Mouse (Mus musculus) spleen, adult 2 months (tissue): Measurements from ENCODE around the gene N4bp2. TPM values are rescaled to one million over a fixed set of nuclear protein-coding genes. Genes with fewer than 3 reads are reported as not detected.

Experiments used
- DNase-seq, 2 experiments: peaks; one replicate each; pipeline versions ENCODE4 v3.0.0 to v3.0.0-alpha.2; 2012 to 2021; ENCODE audit warnings: low spot score in 2 of 2, low read depth in 1 of 2
- H3K27ac ChIP-seq: fragments of 200-500 bp; 2 replicates; pipeline ENCODE4 v1.5.1; 2012; ENCODE audit warnings: low read length, inconsistent platforms; ENCODE audit not compliant: insufficient read depth
- H3K27me3 ChIP-seq: fragments of 200-500 bp; 2 replicates; pipeline ENCODE4 v1.6.1; 2012; ENCODE audit warnings: mild to moderate bottlenecking, moderate library complexity, low read length, inconsistent platforms; ENCODE audit not compliant: control insufficient read depth, insufficient read depth
- H3K36me3 ChIP-seq: fragments of 200-500 bp; 2 replicates; pipeline ENCODE4 v1.6.1; 2012; ENCODE audit warnings: mild to moderate bottlenecking, low read length, inconsistent platforms; ENCODE audit not compliant: control insufficient read depth, insufficient read depth
- H3K4me1 ChIP-seq: fragments of 200-500 bp; 2 replicates; pipeline ENCODE4 v1.6.1; 2011; ENCODE audit warnings: inconsistent platforms; ENCODE audit not compliant: control insufficient read depth, insufficient read depth, insufficient read length
- H3K4me3 ChIP-seq: fragments of 200-500 bp; 2 replicates; pipeline ENCODE4 v1.5.1; 2011; ENCODE audit warnings: mild to moderate bottlenecking, inconsistent platforms; ENCODE audit not compliant: insufficient read depth, insufficient read length; ENCODE audit errors: extremely low read depth
- CTCF ChIP-seq: fragments of 200-500 bp; IDR thresholded peaks from 2 replicates; pipeline ENCODE4 v1.5.1; 2011; ENCODE audit warnings: mild to moderate bottlenecking, inconsistent platforms; ENCODE audit not compliant: insufficient read depth, insufficient read length, insufficient replicate concordance; ENCODE audit errors: extremely low read depth
- POLR2A ChIP-seq: fragments of 200-500 bp; IDR thresholded peaks from 2 replicates; pipeline ENCODE4 v1.6.1; 2011; ENCODE audit warnings: low read depth, low read length, inconsistent platforms
- WGBS: fragments of 180-500 bp; shearing (Covaris S2); methylation state at CpG from one replicate; pipeline ENCODE4 v1.1.7; 2018; 5-methylcytosine and 5-hydroxymethylcytosine counted together
- polyA plus RNA-seq: library from polyadenylated mRNA; depleted of rRNA; stranded (reverse); fragments of >200 nt; gene quantifications from 2 replicates; pipeline ENCODE4 v1.2.3, GENCODE M21; 2012

N4bp2 gene
- polyA plus RNA-seq, 1 experiment = 7.3 TPM

DNA sequence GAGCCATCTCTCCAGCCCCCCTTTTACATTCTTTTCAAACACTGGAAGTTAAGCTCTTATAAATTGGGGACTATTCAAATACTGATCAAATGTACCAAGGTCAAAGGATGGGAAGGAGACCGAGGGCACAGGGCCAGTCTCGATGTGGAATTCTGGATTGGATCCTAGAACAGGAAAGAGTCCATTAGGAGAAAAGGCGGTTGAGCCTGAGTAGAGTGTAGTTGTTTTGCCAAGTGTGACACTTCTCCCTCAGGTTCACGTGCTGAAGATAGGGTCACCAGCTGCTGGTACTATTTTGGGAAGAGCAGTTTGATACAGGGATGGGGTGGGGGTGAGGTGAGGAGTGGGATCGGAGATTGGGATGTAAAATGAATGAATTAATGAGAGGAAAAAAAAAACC lies 7.5 kb upstream of the N4bp2 start:
- Histone ChIP-seq H3K36me3 (no peaks in the 10 kb centered on the region), H3K4me1 (no peaks in the 10 kb centered on the region), H3K4me3 (no peak overlapping the region), H3K27ac (no peak overlapping the region), H3K27me3 (no peaks in the 10 kb centered on the region)
- TF ChIP-seq CTCF (no peak), POLR2A (no peak)
- WGBS = 88% methylated on average over 5 of the region's 5 CpGs
- DNase-seq = no peak

DNA sequence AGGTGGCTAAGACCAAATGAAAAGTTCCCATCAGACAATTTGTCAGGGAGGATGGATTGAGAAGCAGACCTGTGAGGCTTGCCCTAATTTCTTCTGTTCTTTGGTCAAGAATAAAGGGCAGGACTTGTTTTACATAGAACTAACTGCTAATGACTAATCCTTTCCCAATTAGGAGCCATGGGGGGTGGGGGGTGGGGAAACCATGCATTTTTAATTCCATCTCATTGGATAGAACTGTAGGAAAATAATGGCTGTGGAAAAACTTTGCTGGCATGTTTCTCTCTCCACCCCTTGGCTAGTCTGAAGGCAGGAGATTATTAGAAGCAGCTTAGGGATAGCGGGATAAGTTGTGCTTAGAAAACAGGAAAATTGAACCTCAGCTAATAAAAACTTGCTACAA lies 6.2 kb upstream of the N4bp2 start:
- TF ChIP-seq POLR2A (no peak), CTCF (no peak)
- no peaks in the 10 kb centered on the region for H3K36me3 ChIP-seq
- no peak overlapping the region for H3K4me3 ChIP-seq
- no peaks in the 10 kb centered on the region for H3K4me1 ChIP-seq
- 98% methylated on average over 1 of the region's 1 CpGs for WGBS
- H3K27me3 ChIP-seq = no peaks in the 10 kb centered on the region
- DNase-seq = no peak
- H3K27ac ChIP-seq = no peak overlapping the region

DNA sequence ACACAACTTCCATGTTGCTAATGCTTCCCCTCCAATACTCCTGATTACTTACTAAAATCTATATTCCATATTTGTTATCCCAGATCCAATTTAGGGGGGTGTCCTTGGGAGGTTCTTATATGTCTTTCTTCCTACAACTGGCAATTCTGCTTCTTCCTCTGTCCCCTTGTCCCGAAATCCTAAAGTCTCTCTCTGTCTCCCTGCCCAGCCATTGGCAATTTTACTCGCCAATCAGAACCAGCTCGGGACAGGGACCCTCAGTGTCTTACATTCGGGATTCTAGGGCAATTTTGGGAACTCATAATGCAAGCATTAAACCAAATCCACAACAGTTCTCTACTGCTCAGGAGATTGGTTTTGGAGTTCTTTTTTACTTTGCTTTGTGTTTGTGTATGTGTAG lies 3.3 kb upstream of the N4bp2 start:
- DNase-seq = no peak
- H3K36me3 ChIP-seq = no peaks in the 10 kb centered on the region
- peaks cover 2% of the 10 kb centered on the region; the same call in 1 of the 2 replicates for H3K27me3 ChIP-seq
- no peak overlapping the region for H3K27ac ChIP-seq
- TF ChIP-seq CTCF (no peak), POLR2A (no peak)
- H3K4me3 ChIP-seq = no peak overlapping the region
- H3K4me1 ChIP-seq = 0 out of 2 replicates have a peak, but pooled peaks cover 3% of the 10 kb centered on the region
- WGBS = 91% methylated on average over 4 of the region's 4 CpGs

DNA sequence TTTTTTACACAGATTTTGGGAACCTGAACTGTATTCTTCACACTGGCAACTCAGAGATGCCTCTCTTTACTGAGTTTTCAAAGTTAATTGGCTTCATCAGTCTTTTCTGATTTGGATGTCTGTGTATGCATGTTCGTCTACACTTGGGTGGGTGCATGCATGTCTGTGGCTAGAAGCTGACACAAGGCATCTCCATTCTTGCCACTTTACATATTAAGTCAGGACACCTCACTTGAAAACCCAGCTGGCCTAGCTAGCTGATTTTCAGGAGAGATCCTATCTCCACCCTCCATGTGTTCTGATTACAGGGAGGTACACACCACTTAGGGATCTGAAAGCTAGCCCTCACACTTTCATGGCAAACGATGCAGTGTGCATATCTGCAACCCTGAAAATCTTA lies 2.7 kb upstream of the N4bp2 start:
- DNase-seq = no peak
- H3K4me3 ChIP-seq = no peak overlapping the region
- 90% methylated on average over 2 of the region's 2 CpGs for WGBS
- TF ChIP-seq POLR2A (no peak), CTCF (no peak)
- H3K4me1 ChIP-seq = peaks cover 3% of the 10 kb centered on the region; the same call in 1 of the 2 replicates
- H3K27me3 ChIP-seq = peaks cover 2% of the 10 kb centered on the region; the same call in 1 of the 2 replicates
- H3K27ac ChIP-seq = no peak overlapping the region
- H3K36me3 ChIP-seq = no peaks in the 10 kb centered on the region

DNA sequence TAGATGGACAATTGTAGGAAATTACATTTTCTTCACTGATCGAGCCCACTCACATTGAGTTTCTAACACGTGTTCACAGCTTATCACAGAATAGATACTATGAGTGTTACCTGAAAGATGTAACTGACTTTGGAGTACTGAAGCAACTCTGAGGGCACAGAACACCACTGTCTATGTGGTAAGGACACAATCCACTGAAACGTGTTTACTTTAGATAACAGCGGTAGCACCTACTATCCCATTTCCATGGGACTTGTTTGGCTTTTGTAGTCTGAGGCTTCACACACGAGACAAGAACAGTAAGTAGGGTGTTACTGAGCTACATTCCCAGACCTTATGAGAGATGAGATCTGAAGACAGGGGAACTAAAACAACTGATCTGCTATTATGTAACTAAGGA lies 2.3 kb upstream of the N4bp2 start:
- Histone ChIP-seq H3K27ac (no peak overlapping the region), H3K4me1 (peaks cover 3% of the 10 kb centered on the region; the same call in 1 of the 2 replicates), H3K27me3 (peaks cover 2% of the 10 kb centered on the region; the same call in 1 of the 2 replicates), H3K36me3 (no peaks in the 10 kb centered on the region), H3K4me3 (no peak overlapping the region)
- DNase-seq = no peak
- WGBS = 87% methylated on average over 5 of the region's 5 CpGs
- TF ChIP-seq CTCF (no peak), POLR2A (no peak)

DNA sequence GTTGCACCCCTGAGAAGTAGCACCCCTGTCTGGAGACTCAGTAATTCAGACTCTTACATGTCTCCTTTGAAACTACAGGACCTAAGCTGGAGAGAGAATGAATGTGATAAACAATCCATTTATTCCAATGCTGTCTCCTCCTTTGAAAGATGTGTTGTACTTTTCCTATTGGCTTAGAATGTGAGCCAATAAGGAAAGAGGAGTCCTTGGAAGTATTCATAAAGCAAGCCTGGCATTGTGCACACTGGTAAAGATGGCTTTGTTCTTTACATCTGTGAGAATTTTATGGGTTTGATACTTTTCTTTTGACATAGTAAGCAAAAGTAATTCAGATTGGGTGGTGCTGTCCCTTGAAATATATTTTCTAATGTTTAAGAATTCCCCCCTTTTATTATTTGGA lies 1.4 kb upstream of the N4bp2 start:
- Histone ChIP-seq H3K4me1 (peaks cover 3% of the 10 kb centered on the region; the same call in 1 of the 2 replicates), H3K4me3 (no peak overlapping the region), H3K36me3 (no peaks in the 10 kb centered on the region), H3K27ac (no peak overlapping the region), H3K27me3 (peaks cover 2% of the 10 kb centered on the region; the same call in 1 of the 2 replicates)
- no peak for DNase-seq
- TF ChIP-seq POLR2A (no peak), CTCF (no peak)

DNA sequence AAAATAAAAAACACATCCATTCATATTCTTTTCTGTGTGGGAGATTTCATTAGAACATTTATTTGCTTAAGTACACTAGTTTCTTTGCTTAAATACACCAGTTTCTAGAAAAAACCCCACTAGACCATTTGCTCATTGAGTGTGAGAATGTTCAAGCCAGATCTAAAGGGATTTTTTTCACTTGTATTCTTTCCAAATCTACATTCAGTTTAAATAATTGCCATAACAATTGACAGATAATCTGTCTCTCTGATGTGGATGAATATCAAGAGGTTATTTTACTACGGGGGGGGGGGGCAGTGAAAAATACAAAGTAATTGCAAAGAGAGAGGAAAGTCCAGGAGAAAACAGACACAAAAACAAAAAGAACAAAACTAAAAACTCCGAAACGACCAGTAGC lies 635 bp upstream of the N4bp2 start:
- Histone ChIP-seq H3K4me3 (peak overlapping the region; percentile 74), H3K27ac (no peak overlapping the region), H3K27me3 (peaks cover 2% of the 10 kb centered on the region; the same call in 1 of the 2 replicates), H3K36me3 (no peaks in the 10 kb centered on the region), H3K4me1 (peaks cover 3% of the 10 kb centered on the region; the same call in 1 of the 2 replicates)
- no peak for DNase-seq
- 7% methylated on average over 3 of the region's 3 CpGs for WGBS
- no peak for TF ChIP-seq POLR2A
